Mouse (Mus musculus): Measurements from ENCODE around the gene Tspan18.

GRCm38 (mm10) chr2:93277486-93277885, 56.8 kb downstream of the Tspan18 start:
- no peak for TF ChIP-seq CTCF (IDR thresholded peaks at IDR 0.05; ENCODE audit: insufficient read depth, low read length)
- TF ChIP-seq POLR2A (IDR thresholded peaks at IDR 0.05; ENCODE audit: borderline replicate concordance, extremely low read depth, low read depth, low read length): no peak

Data from lung, adult 2 months (tissue).